Mouse (Mus musculus) embryonic fibroblast, embryonic 13.5 days (primary cell): ENCODE measurements at regions not wholly inside any gene's neighbourhood (a gene's known extent, or its start where the extent isn't known, plus 50 kb on each side); places are given as distances from the start of the nearest gene placed in this dataset.

Source experiments
- H3K27ac ChIP-seq: 2 replicates; pipeline ENCODE4 v1.5.1; 2012; ENCODE audit warnings: low read length, control low read depth, inconsistent platforms; ENCODE audit not compliant: insufficient read depth
- H3K4me1 ChIP-seq: 2 replicates; pipeline ENCODE4 v1.6.1; 2011; ENCODE audit warnings: low read length; ENCODE audit not compliant: control insufficient read depth, insufficient read depth
- H3K4me3 ChIP-seq: 2 replicates; pipeline ENCODE4 v1.5.1; 2011; ENCODE audit warnings: mild to moderate bottlenecking, control low read depth, low read length; ENCODE audit not compliant: insufficient read depth
- CTCF ChIP-seq: IDR thresholded peaks from 2 replicates; pipeline ENCODE4 v1.5.1; 2011; ENCODE audit warnings: mild to moderate bottlenecking, control low read depth, low read length, moderate library complexity, borderline replicate concordance; ENCODE audit not compliant: insufficient read depth
- POLR2A ChIP-seq: IDR thresholded peaks from 2 replicates; pipeline ENCODE4 v1.6.1; 2011; ENCODE audit warnings: low read depth, mild to moderate bottlenecking, control low read depth, low read length, moderate library complexity

GRCm38 (mm10) chr4:56643999-56644962 lies 95.6 kb upstream of the Gm26657 start:
- TF ChIP-seq CTCF (no peak), POLR2A (no peak)
- Histone ChIP-seq H3K27ac (no peak overlapping the region), H3K4me3 (no peak overlapping the region), H3K4me1 (peaks cover 8% of the 10 kb centered on the region)

DNA sequence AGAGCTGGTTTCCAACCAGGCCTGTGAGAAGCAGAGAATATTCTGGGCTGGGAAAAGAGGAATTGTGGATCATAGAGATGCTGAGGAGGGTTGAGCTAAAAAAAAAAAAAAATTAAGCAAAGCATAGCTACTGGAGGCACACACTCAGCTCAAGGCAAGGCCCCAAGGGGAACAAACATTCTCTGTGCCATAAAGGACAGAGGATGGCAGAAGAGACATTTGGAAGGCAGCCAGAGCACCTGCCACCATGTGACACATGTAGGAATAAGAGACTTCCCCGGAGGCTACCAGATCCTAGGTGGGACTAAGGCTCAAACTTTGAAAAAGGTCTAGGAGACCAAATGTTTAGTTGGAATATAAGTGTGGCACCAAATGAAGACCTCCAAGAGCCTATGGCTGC lies 96.4 kb upstream of the Gm26657 start:
- Histone ChIP-seq H3K4me3 (no peak overlapping the region), H3K4me1 (peaks cover 8% of the 10 kb centered on the region), H3K27ac (no peak overlapping the region)
- TF ChIP-seq CTCF (no peak), POLR2A (no peak)

GRCm38 (mm10) chr4:56639709-56640108 lies 100.2 kb upstream of the Gm26657 start:
- TF ChIP-seq POLR2A: no peak
- TF ChIP-seq CTCF: no peak
- H3K27ac ChIP-seq: no peak overlapping the region

DNA sequence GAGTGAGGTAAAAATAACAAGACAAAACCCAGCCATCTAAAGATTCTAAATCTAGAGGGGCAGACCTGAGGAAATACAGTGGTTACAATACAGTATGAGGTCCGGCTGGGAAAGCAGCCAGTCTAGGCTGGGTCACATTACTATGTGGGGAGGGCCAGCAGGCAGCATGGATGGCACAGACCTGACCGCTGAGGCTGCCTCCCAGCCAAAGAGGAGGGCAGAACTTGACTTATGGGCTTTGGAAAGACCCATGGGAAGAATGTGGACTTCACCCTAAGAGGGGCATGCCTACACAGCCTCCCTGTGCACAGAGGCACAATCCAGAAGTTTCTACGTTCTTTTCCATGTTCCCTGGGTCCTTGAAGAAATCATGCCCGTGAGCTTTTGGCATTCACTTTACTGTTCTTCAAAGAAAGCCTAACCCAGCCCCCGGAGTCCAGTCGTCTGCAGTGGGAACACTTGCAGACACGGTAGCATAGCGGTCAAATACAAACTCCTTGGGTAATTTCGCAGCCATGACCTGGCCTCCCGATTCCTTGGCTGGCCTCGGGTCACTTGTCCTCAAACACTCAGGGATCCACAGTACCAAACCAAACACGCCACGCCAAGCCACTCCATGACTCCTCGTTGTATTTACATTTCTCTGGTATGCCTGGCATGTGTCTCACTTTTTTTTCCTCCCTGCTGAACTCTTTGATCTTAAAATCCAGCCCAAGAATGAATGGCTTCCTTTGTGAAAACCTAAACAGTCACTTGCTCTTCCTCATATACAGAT lies 101.0 kb upstream of the Gm26657 start:
- Histone ChIP-seq H3K27ac (no peak overlapping the region), H3K4me3 (no peak overlapping the region), H3K4me1 (peaks cover 8% of the 10 kb centered on the region)
- TF ChIP-seq CTCF (no peak), POLR2A (no peak)

More at GRCm38 (mm10) chr4:56639709-56640108, 100.2 kb upstream of the Gm26657 start:
- peaks cover 12% of the 10 kb centered on the region for H3K4me1 ChIP-seq
- no peak overlapping the region for H3K4me3 ChIP-seq

DNA sequence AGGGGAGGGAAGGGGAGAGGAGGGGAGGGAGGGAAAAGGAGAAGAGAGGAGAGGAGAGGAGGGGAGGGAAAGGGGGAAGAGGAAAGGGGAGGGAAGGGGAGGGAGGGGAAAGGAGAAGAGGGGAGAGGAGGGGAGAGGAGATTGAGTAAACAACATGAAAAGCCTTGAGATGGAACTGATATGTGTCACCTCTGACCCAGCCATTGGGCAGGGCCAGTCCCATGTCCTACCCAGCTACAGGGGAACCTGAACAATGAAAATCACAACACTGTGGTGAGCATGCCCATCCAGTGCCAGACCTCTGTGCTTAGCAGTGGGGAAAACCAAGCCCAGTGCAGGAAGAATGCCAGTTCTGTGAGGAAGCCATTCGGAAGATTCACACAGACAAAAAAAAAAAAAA lies 103.6 kb upstream of the Gm26657 start:
- TF ChIP-seq CTCF (no peak), POLR2A (no peak)
- Histone ChIP-seq H3K27ac (no peak overlapping the region), H3K4me1 (peaks cover 6% of the 10 kb centered on the region; the same call in 1 of the 2 replicates), H3K4me3 (no peak overlapping the region)

DNA sequence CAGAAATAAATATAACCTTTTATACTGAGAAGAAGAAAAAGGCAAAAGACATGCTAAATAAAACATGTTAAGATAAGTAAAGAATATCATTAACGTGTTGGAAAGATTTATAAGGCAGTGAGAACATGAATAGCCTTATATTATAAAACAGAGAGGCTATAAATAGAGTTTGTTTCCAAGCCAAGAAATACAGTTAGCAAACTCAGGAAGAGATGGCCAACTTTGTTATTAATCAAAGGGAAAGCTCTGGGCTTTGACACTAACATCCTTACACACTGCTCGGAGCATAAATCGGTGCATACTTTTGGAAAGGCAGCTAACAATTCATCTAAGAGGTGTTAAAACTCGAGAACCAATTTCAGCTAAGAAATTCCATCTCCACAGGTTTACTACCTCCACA lies 106.3 kb upstream of the Gm26657 start:
- Histone ChIP-seq H3K27ac (no peak overlapping the region), H3K4me3 (no peak overlapping the region)
- no peak for TF ChIP-seq CTCF
- no peak for TF ChIP-seq POLR2A

GRCm38 (mm10) chr4:56630251-56630650 lies 109.6 kb upstream of the Gm26657 start:
- Histone ChIP-seq H3K27ac (no peak overlapping the region), H3K4me3 (no peak overlapping the region), H3K4me1 (peaks cover 2% of the 10 kb centered on the region; the same call in 1 of the 2 replicates)
- no peak for TF ChIP-seq POLR2A
- no peak for TF ChIP-seq CTCF

More for the DNA sequence above, 106.3 kb upstream of the Gm26657 start:
- H3K4me1 ChIP-seq: peaks cover 6% of the 10 kb centered on the region

GRCm38 (mm10) chr4:56627206-56627605 lies 112.7 kb upstream of the Gm26657 start:
- no peak overlapping the region for H3K4me3 ChIP-seq
- TF ChIP-seq POLR2A (no peak), CTCF (no peak)
- peaks cover 2% of the 10 kb centered on the region; the same call in 1 of the 2 replicates for H3K4me1 ChIP-seq
- H3K27ac ChIP-seq: no peak overlapping the region

GRCm38 (mm10) chr4:56621782-56622181 lies 118.1 kb upstream of the Gm26657 start:
- H3K4me1 ChIP-seq: peaks cover 6% of the 10 kb centered on the region
- TF ChIP-seq POLR2A (no peak), CTCF (no peak)
- no peak overlapping the region for H3K27ac ChIP-seq
- no peak overlapping the region for H3K4me3 ChIP-seq
